Mouse (Mus musculus) myocyte (in vitro differentiated cells): ENCODE measurements around the gene Atp13a2.

Experiments
- CEBPB ChIP-seq: IDR thresholded peaks from 2 replicates; pipeline ENCODE4 v1.6.1; 2011; ENCODE audit warnings: mild to moderate bottlenecking, moderate library complexity; ENCODE audit not compliant: poor library complexity, insufficient read depth, severe bottlenecking
- E2F4 ChIP-seq: IDR thresholded peaks from one replicate; pipeline ENCODE4 v1.6.1; 2011; ENCODE audit warnings: mild to moderate bottlenecking, control low read depth, moderate library complexity; ENCODE audit not compliant: insufficient read depth
- MAX ChIP-seq: IDR thresholded peaks from one replicate; pipeline ENCODE4 v1.6.1; 2011; ENCODE audit warnings: low read depth, mild to moderate bottlenecking, control low read depth
- MYOD1 ChIP-seq, 3 experiments: IDR thresholded peaks; one replicate each; pipeline ENCODE4 v1.6.1; 2011; ENCODE audit warnings: control low read depth in 2 of 3, low read depth in 2 of 3, mild to moderate bottlenecking in 2 of 3, moderate library complexity in 1 of 3; ENCODE audit not compliant: insufficient read length in 2 of 3, control insufficient read depth in 1 of 3
- MYOG ChIP-seq, 3 experiments: IDR thresholded peaks; one replicate each; pipeline ENCODE4 v1.6.1; 2011; ENCODE audit warnings: control low read depth in 2 of 3, low read depth in 2 of 3, mild to moderate bottlenecking in 2 of 3; ENCODE audit not compliant: insufficient read length in 2 of 3, control insufficient read depth in 1 of 3, insufficient read depth in 1 of 3
- POLR2A ChIP-seq: IDR thresholded peaks from one replicate; pipeline ENCODE4 v1.6.1; 2011; ENCODE audit warnings: low read depth, mild to moderate bottlenecking, control low read depth, moderate library complexity; ENCODE audit not compliant: insufficient read length
- POLR2AphosphoS2 ChIP-seq: IDR thresholded peaks from one replicate; pipeline ENCODE4 v1.6.1; 2011; ENCODE audit warnings: low read depth, control low read depth; ENCODE audit not compliant: insufficient read length
- REST ChIP-seq: IDR thresholded peaks from one replicate; pipeline ENCODE4 v1.6.1; 2011; ENCODE audit warnings: mild to moderate bottlenecking, control low read depth, moderate library complexity; ENCODE audit not compliant: insufficient read depth, insufficient read length
- SRF ChIP-seq: IDR thresholded peaks from one replicate; pipeline ENCODE4 v1.6.1; 2011; ENCODE audit warnings: low read depth; ENCODE audit not compliant: control insufficient read depth, insufficient read length
- TCF12 ChIP-seq: IDR thresholded peaks from one replicate; pipeline ENCODE4 v1.6.1; 2011; ENCODE audit warnings: mild to moderate bottlenecking, control low read depth; ENCODE audit not compliant: poor library complexity, insufficient read depth, severe bottlenecking
- TCF3 ChIP-seq: IDR thresholded peaks from one replicate; pipeline ENCODE4 v1.6.1; 2011; ENCODE audit warnings: low read depth, control low read depth; ENCODE audit not compliant: insufficient read length
- USF1 ChIP-seq: IDR thresholded peaks from one replicate; pipeline ENCODE4 v1.6.1; 2011; ENCODE audit warnings: low read depth, mild to moderate bottlenecking, control low read depth, moderate library complexity

GRCm38 (mm10) chr4:141048810-141049475 lies 62.3 kb downstream of the Atp13a2 start:
- TF ChIP-seq POLR2AphosphoS2 (no peak), POLR2A (no peak), TCF12 (no peak), SRF (no peak), E2F4 (no peak), CEBPB (no peak), MYOD1 (IDR thresholded peaks at IDR 0.05; ENCODE audit: control insufficient read depth in 1 of 3, insufficient read length in 2 of 3, low read depth in 2 of 3) (no peak), REST (no peak), TCF3 (no peak), USF1 (no peak), MAX (no peak), MYOG (IDR thresholded peaks at IDR 0.05; ENCODE audit: control insufficient read depth in 1 of 3, insufficient read depth in 1 of 3, insufficient read length in 2 of 3, low read depth in 2 of 3) (no peak)
